Mouse (Mus musculus) cerebellum, adult 2 months (tissue): ENCODE measurements around the gene Kars. TPM values are rescaled to one million over a fixed set of nuclear protein-coding genes. Genes with fewer than 3 reads are reported as not detected.
A peak's percentile ranks its signal among the peaks of the same experiment; 100 is the strongest.

Experiments used
- DNase-seq, 2 experiments: peaks; one replicate each; pipeline ENCODE4 v3.0.0; 2021
- H3K27ac ChIP-seq: fragments of 200-500 bp; 2 replicates; pipeline ENCODE4 v1.5.1; 2012; ENCODE audit warnings: low read length, control low read depth, inconsistent platforms; ENCODE audit not compliant: insufficient read depth
- H3K27me3 ChIP-seq: fragments of 200-500 bp; 2 replicates; pipeline ENCODE4 v1.6.1; 2012; ENCODE audit warnings: inconsistent platforms, mild to moderate bottlenecking, low read length, moderate library complexity; ENCODE audit not compliant: control insufficient read depth, insufficient read depth
- H3K4me1 ChIP-seq: fragments of 200-500 bp; 2 replicates; pipeline ENCODE4 v1.6.1; 2011; ENCODE audit warnings: low read length; ENCODE audit not compliant: control insufficient read depth, insufficient read depth
- H3K4me3 ChIP-seq: fragments of 200-500 bp; replicated peaks from 2 replicates; pipeline ENCODE3; 2011; ENCODE audit warnings: mild to moderate bottlenecking, low read depth, low read length, control low read depth; ENCODE audit not compliant: insufficient read depth
- CTCF ChIP-seq: fragments of 200-500 bp; IDR thresholded peaks from 2 replicates; pipeline ENCODE4 v1.5.1; 2011; ENCODE audit warnings: low read depth, mild to moderate bottlenecking, control low read depth, low read length, moderate library complexity, borderline replicate concordance; ENCODE audit not compliant: insufficient read depth
- POLR2A ChIP-seq: fragments of 200-500 bp; IDR thresholded peaks from 2 replicates; pipeline ENCODE4 v1.6.1; 2011; ENCODE audit warnings: low read length, control low read depth, borderline replicate concordance; ENCODE audit not compliant: insufficient read depth
- WGBS: fragments of 180-500 bp; shearing (Covaris S2); methylation state at CpG from one replicate; pipeline ENCODE4 v1.1.7; 2018; 5-methylcytosine and 5-hydroxymethylcytosine counted together
- polyA plus RNA-seq: library from polyadenylated mRNA; depleted of rRNA; stranded (reverse); fragments of >200 nt; gene quantifications from 2 replicates; pipeline ENCODE4 v1.2.3, GENCODE M21; 2012

The Kars gene
- polyA plus RNA-seq, 1 experiment: 91.7 TPM

DNA sequence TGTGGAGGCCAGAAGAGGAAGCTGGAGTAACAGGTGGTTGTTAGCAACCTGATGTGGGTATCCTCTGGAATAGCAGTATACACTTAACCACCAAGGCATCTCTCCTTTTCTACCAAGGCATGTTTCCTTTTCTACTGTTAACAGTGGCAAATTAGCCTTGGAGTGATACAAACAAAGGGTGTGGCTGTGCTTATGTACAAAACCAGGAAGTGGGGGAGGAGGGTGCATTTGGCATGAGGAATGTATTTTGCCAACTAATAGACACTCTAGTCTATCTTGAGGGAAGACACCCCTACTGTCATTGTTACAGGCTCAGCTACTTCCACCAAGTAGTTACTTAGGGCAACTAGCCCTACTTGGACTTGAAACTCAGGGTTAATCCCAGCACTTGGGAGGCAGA is 6.4 kb downstream of the Kars start:
- no peak for DNase-seq

DNA sequence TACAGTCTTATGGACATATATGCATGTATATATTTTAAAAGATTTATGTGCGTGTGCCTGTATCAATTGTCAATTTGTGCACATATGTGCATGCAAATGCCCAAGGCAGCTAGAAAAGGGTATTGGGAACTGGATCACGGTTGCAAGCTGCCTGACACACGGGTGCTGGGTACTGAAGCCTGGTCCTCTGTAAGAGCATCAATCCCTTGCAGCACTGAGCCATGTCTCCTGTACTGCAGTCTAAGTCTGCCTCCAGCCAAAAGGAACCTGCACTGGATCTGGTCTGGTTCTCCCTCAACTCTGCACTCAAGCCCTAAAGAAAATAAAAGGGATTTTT is 18.5 kb downstream of the Kars start:
- no peak overlapping the region for H3K4me3 ChIP-seq
- DNase-seq: no peak
- H3K4me1 ChIP-seq: no peaks in the 10 kb centered on the region
- TF ChIP-seq POLR2A (no peak), CTCF (no peak)
- H3K27me3 ChIP-seq: no peaks in the 10 kb centered on the region
- WGBS: 68% methylated on average over 3 of the region's 3 CpGs
- H3K27ac ChIP-seq: no peak overlapping the region

More for the DNA sequence above, 6.4 kb downstream of the Kars start:
- Histone ChIP-seq H3K27ac (no peak overlapping the region), H3K4me1 (no peaks in the 10 kb centered on the region), H3K27me3 (no peaks in the 10 kb centered on the region), H3K4me3 (no peak overlapping the region)
- no peak for TF ChIP-seq CTCF
- no peak for TF ChIP-seq POLR2A

DNA sequence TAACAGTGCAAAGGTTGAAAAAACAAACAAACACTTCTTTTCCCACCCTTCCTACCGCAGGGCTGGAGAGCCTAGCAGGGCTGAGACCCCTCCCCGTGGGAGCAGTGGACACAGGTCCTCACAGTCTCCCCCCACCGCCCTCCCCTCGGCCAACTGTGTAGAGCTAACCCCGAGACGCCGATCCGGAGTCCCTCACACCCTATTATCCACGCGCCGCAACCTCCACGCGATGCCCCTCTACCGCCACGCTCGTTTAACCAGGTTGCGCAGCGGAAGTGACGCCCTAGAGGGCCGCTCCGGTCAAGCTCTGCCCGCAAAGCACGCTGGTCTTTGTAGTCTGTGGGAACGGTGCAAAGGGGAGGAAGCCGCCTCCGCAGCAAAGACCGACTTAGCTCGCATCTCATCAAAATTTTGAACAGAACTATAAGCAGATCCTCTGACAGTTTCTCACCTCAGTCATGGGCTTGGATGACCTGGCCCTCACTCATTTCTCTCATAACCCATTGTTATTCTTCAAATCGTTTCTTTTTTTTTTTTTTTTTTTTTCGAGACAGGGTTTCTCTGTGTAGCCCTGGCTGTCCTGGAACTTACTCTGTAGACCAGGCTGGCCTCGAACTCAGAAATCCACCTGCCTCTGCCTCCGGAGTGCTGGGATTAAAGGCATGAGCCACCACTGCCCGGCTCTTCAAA is 19.0 kb downstream of the Kars start, which contains the start of gene Adat1:
Gene Adat1, minus strand, starts transcription at position 290 of the 690 bp plus-strand sequence.
- 0 out of 2 replicates have a peak within 1 kb of the TSS, but pooled peaks have one; percentile 11 for H3K27ac ChIP-seq
- H3K4me1 ChIP-seq: no peaks in the 10 kb centered on the region
- WGBS: 3% methylated on average over 33 of the region's 33 CpGs
- H3K4me3 ChIP-seq: peak within 1 kb of the TSS; percentile 91
- DNase-seq: peak; percentile 87 to 90
- TF ChIP-seq POLR2A (peak; percentile 93), CTCF (no peak)
- no peaks in the 10 kb centered on the region for H3K27me3 ChIP-seq

DNA sequence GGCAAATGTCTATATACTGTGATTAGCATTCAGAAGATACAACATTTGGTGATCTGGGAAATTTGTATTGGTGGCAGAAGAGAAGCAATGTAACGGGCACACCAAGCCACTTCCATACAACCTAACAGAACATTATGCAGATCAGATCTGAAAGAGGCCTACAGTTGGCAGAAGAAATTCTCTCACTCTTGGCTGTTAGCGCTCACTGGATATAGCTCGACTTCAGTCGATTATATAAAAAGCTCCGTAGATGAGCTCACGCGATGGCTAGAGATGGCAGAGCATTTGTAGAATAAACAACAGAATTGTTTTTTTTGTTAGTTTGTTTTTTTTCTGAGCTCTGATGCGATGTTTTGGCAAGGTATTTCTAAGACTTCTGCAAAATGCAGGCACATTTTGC is 19.8 kb downstream of the Kars start:
- WGBS: 42% methylated on average over 8 of the region's 8 CpGs
- DNase-seq: no peak
- no peaks in the 10 kb centered on the region for H3K4me1 ChIP-seq
- H3K27me3 ChIP-seq: no peaks in the 10 kb centered on the region
- H3K27ac ChIP-seq: no peak overlapping the region
- TF ChIP-seq CTCF: no peak
- no peak overlapping the region for H3K4me3 ChIP-seq

DNA sequence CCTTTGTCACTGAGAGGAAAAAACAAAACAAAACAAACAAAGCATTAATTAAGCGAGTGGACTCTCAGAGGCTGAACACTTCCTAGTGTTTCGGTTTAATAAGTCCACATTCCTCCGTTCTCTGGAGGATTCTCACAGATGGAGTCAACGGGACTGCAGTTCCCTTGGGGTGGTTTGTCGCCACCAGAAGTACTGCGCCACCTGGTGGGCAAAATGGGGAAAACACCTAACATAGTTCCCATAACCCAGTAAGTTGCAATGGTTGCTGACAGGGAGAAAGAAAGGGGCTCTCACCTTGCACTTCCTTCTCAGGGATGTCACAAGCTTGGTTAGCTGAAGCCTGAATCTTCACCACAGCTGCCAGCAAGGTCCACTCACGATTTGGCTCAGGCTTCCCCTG is 21.2 kb downstream of the Kars start:
- TF ChIP-seq POLR2A (no peak), CTCF (peak; percentile 89)
- no peaks in the 10 kb centered on the region for H3K4me1 ChIP-seq
- WGBS: under 1% methylated on average over 7 of the region's 7 CpGs
- H3K4me3 ChIP-seq: no peak overlapping the region
- H3K27ac ChIP-seq: no peak overlapping the region
- peak; percentile 73 to 83 for DNase-seq
- no peaks in the 10 kb centered on the region for H3K27me3 ChIP-seq

DNA sequence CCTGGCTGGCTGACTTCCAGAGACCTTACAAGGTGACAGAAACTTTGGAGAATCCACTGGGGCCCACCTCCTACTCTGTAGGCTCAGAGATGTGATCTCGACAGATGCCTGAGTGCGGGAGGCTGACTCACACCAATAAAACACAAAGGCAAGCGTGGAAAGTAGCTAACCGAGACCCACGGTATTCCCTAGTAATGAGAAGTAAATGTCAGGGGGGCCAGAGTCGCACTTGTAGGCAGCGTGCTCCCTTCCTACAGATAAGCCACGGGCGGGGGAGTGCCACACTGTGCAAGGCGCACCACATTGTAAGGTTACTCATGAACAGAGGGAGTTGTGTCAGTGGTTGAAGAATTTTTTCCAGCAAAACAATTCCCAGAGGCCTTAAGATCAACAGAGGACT is 26.6 kb downstream of the Kars start:
- DNase-seq: no peak
- WGBS: 88% methylated on average over 10 of the region's 10 CpGs
- TF ChIP-seq POLR2A (no peak), CTCF (no peak)

DNA sequence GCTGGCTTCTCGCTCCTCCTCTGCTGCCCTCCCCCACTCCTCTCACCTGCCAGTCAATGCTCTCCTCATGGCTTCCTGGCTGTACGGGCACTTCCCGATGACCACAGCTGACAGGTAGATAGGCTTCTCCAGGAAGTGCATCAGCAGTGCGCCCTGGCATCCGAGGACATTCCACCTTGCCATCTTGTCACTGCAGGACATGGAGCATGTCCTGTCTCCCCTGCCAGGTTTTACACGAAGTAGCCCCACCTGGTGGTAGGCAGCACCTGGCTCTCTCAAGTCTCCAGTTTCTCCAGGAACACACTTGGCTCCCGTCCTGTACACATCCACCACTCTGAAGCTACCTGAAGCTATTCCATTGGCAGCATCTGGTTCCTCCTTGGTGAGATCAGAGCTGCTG is 29.0 kb downstream of the Kars start:
- peak; percentile 70 to 79 for DNase-seq
- no peaks in the 10 kb centered on the region for H3K27me3 ChIP-seq
- TF ChIP-seq CTCF (peak; percentile 70), POLR2A (no peak)
- 19% methylated on average over 7 of the region's 7 CpGs for WGBS
- H3K4me3 ChIP-seq: no peak overlapping the region
- H3K4me1 ChIP-seq: peaks cover 6% of the 10 kb centered on the region
- H3K27ac ChIP-seq: 0 out of 2 replicates have a peak overlapping the region, but pooled peaks have one; percentile 1

More for the DNA sequence above, 26.6 kb downstream of the Kars start:
- Histone ChIP-seq H3K27me3 (no peaks in the 10 kb centered on the region), H3K4me3 (no peak overlapping the region), H3K27ac (no peak overlapping the region), H3K4me1 (peaks cover 6% of the 10 kb centered on the region)

DNA sequence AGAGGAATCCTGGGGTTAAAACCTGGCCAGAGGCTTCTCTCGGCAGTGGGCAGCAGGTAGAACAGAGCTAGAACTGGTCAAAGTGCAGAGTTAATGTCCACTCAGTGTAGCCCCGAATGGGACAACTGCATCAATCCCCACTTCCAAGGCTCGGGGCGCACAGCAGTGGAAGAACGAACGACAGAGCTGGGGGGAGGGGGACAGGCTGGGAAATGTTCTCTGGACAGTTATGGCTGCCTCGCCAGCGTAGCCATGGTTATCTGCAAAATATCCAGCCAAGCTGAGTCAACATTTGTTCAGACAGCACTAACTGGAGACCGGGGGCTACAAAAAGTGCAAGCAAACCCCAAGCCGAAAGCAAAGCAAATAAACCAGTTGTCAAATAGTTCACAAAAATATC is 33.0 kb downstream of the Kars start:
- 55% methylated on average over 10 of the region's 10 CpGs for WGBS

DNA sequence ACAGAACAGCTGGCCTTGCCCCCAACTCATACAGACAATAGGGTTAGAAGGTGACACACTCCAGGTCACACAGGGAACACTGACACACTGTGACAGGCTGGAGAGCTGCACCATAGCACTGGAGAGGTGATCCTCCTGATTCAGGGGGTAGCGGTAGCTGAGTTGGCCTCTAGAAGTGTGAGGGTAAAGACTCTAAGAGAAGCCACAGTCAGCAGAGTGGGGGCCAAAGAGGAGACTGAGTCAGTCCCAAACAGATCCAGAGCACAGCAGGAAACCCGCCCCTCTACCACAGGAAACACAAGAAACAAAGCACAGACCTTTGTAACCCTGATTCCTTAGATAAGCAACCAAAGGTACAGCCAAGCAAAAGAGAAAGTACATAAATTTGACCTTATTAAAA is 34.8 kb downstream of the Kars start:
- Histone ChIP-seq H3K4me3 (no peak overlapping the region), H3K4me1 (no peaks in the 10 kb centered on the region), H3K27ac (no peak overlapping the region), H3K27me3 (no peaks in the 10 kb centered on the region)
- no peak for DNase-seq
- WGBS: 88% methylated on average over 2 of the region's 2 CpGs
- no peak for TF ChIP-seq POLR2A
- no peak for TF ChIP-seq CTCF

More for the DNA sequence above, 33.0 kb downstream of the Kars start:
- Histone ChIP-seq H3K27me3 (no peaks in the 10 kb centered on the region), H3K4me1 (peaks cover 6% of the 10 kb centered on the region), H3K27ac (no peak overlapping the region), H3K4me3 (no peak overlapping the region)
- TF ChIP-seq CTCF: no peak
- no peak for TF ChIP-seq POLR2A
- no peak for DNase-seq
